Mouse (Mus musculus): Measurements from ENCODE around the gene Ints11. TPM values are rescaled to one million over a fixed set of nuclear protein-coding genes. Genes with fewer than 3 reads are reported as not detected.

Gene Ints11
- 10 to 100 TPM; 26.4 to 29.7 TPM for total RNA-seq (2021)
- long read RNA-seq, experiment 1, transcript Ints11-201 (17 exons, 2,368 nt), result major isoform, 41 of 50 reads
- long read RNA-seq, experiment 1, partial matches to known transcripts, result 2 of 50 reads
- long read RNA-seq, experiment 1, other reads (novel, unspliced or antisense), result 7 of 50 reads
- long read RNA-seq, experiment 2, transcript Ints11-201 (17 exons, 2,368 nt), result major isoform, 140 of 170 reads
- long read RNA-seq, experiment 2, partial matches to known transcripts, result 13 of 170 reads
- long read RNA-seq, experiment 2, other reads (novel, unspliced or antisense), result 17 of 170 reads

DNA sequence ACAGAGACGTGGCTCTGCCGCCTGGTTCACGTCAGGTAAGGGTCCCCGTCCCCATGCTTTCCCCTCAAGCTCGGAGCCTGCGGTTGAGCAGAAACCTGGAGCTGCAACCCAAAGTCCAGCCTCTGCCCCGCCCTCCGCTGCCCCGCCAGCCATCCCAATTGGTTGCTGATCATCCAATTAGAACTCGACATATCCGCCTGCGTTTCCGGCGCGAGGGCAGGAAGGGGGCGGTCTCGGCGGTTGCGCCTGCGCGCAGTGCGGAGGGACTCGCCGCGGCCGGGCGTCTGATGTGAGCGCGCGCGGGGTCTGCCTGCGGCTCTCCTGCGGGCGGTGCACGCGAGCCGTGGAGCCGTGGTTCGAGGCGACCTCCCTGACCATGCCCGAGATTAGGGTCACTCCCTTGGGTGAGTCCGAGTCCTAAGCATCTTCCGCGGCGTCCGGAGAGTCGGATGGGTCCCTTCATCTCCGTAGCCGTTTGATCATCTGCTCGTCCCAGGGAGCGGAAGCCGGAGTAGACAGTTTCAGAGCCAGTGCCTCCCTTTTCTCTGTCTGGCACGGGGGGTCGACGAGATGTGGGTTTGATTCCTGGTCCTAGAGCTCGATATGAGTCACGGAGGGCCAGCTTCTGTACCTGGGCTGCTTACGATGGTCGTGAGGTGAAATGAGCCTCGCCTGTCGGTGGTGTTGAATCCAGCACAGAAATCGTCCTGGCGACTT is at the start of gene Ints11, which contains the start of gene Cptp:
Gene Ints11 (plus strand): TSS at position 230 of the 717 bp plus-strand sequence.
Gene Cptp (minus strand): TSS at position 124 of the 717 bp plus-strand sequence.
- DNase-seq (ENCODE audit: low spot score in 2 of 2), result peak; percentile 95

DNA sequence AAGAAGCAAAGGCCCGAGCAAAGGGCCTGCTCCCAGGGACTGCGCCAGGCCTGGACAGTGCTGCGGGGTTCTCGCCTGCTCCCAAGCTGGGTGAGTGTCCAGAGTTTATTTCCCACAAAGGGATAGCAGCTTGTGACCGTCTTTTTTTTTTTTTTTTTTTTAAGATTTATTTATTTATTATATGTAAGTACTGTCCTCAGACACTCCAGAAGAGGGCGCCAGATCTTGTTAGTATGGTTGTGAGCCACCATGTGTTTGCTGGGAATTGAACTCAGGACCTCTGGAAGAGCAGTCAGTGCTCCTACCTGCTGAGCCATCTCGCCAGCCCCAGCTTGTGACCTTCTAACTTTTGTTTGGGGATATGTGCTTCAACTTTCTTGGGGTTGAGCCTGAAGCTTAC is 48.3 kb upstream of the Ints11 start:
- DNase-seq (ENCODE audit: low spot score in 2 of 2), result no peak

DNA sequence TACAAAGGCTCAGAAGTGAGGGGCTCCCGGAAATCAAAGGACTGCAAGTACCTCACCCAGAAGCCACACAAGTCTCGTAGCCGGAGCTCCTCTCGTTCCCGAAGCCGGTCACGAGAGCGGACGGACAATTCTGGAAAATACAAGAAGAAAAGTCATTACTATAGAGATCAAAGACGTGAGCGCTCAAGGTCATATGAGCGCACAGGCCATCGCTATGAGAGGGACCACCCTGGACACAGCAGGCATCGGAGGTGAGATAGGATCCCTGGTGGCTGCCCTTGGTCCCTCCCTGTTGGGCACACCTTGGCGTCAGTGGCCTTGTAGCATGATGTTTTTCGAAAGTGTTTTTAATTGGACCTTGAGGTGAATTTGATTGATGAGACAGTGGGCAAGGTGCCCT is 45.9 kb upstream of the Ints11 start:
- DNase-seq (ENCODE audit: low spot score in 2 of 2), result no peak

DNA sequence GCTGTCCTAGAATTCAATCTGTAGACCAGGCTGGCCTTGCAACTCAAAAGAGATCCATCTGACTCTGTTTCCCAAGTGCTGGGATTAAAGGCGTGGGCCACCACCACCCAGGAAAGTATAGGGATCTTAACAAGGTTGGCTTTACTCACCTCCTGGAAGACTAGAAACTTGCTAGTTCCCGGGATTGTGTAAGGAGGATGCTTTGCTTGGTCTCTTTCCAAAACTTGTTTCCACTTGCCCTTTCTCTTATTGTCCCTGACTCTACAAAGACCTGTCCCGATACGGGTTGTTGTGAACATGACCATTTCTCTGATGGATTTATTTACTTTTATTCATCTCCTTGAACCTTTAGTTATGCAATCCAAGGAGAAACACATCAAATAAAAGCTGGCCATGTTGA is 39.5 kb upstream of the Ints11 start:
- no peak for DNase-seq (ENCODE audit: low spot score in 2 of 2)

DNA sequence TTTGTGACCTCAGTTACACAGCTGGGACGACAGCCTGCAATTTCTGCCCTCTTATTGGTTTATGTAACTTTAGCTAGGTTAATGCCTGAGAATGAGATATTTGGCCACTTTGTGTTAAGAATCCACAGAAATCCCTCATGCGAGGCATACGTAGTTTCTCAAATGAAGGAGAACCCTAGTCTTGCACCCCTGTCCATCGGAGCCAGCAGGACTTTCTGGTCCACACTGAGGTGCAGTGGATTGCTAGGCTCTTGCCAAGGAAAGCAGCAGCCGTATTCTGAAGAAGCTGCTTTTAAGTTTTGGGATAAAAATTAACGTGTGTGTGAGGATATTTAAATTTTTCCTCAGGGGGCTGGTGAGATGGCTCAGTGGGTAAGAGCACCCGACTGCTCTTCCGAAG is 38.8 kb upstream of the Ints11 start:
- no peak for DNase-seq (ENCODE audit: low spot score in 2 of 2)

DNA sequence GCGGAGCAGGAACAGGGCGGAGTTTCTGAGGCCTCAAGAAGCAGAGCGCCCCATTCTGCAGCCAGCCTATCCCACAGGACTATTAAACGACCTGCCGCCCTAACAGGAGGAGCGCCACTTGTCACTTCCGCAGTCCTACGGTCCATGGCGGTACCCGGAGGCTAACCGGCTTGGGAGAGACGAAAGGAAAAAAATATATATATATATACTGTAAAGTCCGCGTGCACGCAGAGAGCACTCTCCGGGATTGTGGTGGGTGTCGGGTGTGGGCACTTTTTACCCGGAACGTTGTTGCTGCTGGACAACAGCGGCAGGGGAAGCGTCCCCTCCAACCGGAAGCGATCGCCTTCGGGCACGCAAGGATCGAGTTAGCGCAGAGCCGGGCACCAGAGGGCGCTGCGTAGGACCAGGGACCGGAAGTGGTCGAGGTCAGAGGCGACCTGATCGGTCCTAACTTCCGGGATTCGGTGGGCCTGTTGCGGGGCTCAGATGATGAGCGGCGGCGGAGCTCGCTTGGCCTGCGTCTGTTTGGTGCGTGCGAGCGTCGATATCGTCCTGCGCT is 38.1 kb upstream of the Ints11 start, which contains the start of gene Aurkaip1:
Gene Aurkaip1 (plus strand): TSS at position 68 of the 562 bp plus-strand sequence.
- peak; percentile 90 to 97 for DNase-seq (ENCODE audit: low spot score in 2 of 2)

DNA sequence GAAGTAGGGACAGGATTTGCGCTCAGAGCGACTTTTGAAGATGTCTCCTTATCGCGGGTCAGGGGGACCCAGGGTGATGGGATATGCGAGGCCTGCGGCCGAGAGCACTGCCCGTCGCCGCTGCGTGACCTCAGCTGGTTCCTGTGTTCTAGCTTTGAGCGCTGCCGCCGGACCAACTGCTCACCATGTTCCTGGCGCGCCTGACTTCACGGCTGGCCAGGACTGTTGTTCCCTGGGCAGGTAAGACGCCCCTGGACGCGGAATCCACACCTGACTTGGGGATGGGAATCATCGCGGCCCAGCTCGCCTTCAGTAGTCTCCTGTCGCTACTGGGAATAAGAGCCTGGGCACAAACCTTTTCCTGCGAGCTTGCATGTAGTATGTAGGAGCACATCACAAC is 37.5 kb upstream of the Ints11 start:
- DNase-seq (ENCODE audit: low spot score in 2 of 2), result no peak

DNA sequence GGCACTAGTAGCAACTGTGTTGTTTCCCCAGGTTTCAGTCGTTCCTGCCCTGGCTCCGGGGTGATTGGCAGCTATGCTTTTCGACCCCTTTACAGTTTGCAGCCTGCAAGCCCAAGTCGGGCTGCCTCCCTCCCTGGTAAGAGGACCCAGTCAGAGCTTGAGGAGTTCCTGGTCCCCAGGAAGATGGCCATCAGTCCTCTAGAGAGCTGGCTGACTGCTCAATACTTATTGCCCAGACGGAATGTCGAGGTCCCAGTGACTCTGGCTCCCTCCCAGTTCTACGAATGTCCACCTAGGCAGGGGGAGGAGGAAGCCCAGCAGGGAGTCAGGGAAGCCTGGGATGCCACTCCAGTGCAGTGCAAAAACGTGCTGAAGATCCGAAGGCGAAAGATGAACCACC is 37.0 kb upstream of the Ints11 start:
- peak in 1 of 2 experiments; percentile 25 for DNase-seq (ENCODE audit: low spot score in 2 of 2)

DNA sequence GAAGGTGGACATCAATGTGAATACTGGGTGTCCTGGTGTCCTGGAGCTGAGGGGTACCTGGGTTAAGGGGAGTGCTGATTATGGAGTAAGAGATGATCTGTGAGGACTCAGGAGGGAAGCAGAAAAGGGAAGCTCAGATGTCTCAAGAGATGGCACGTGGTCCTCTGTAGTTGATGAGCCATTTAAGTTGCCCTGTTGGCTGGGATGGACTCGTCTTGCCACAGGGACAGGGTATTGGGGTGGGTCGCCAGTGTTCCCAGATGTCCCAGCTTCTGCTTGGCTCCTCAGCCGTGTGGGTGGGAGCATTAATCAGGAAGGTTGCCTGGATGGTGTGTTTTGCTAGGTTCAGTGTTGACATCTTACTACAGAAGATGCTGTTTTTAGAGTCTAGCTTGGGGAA is 36.1 kb upstream of the Ints11 start:
- DNase-seq (ENCODE audit: low spot score in 2 of 2), result peak in 1 of 2 experiments; percentile 21

DNA sequence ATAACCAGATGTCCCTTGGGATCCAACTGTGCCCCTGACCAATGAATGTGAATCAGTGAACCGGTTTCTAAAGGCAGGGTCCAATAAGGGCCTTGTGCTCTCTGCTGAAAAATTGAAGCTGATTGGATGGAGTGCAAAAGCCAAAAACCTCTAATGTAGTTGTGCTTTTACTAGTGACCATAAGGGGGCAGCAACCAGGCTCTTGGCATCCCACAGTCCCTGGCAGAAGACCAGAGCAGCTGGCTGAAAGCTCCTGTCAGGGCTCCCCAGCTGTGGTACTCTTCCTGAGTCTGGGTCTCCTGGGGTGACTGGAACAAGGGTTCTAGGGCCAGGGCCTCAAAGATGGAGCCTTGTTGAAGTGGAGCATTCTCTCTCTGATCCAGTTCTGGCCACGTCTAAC is 35.5 kb upstream of the Ints11 start:
- peak; percentile 64 to 67 for DNase-seq (ENCODE audit: low spot score in 2 of 2)

DNA sequence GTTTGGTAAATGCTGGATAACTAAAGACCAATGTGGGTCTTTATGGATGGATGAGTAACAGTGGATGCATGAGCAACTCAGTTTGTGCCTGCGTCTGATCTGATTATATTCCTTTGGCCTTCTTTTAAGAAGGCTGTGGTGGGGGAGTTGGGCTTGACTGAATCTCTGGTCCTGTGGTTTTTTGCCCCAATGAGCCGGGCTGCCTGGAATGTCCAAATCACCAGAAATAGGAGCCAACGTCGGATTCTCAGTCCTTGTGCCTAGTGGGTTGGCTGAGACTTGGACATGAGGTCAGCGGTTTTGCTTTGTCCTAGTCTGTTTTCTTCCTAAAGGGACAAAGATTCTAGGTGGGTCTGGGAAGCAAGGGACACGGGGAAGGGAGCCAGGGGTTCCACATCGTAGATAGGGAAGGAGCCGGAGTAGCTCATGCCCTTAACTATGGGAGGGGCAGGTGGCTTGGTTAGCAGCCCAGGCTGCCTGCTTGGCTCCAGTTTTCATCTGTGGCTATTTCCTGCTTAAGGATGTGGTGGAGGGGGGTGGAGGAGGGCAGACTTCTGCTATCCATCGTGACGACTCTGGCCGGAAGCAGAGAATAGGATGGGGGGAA is 31.8 kb upstream of the Ints11 start:
- DNase-seq (ENCODE audit: low spot score in 2 of 2), result peak in 1 of 2 experiments; percentile 25

DNA sequence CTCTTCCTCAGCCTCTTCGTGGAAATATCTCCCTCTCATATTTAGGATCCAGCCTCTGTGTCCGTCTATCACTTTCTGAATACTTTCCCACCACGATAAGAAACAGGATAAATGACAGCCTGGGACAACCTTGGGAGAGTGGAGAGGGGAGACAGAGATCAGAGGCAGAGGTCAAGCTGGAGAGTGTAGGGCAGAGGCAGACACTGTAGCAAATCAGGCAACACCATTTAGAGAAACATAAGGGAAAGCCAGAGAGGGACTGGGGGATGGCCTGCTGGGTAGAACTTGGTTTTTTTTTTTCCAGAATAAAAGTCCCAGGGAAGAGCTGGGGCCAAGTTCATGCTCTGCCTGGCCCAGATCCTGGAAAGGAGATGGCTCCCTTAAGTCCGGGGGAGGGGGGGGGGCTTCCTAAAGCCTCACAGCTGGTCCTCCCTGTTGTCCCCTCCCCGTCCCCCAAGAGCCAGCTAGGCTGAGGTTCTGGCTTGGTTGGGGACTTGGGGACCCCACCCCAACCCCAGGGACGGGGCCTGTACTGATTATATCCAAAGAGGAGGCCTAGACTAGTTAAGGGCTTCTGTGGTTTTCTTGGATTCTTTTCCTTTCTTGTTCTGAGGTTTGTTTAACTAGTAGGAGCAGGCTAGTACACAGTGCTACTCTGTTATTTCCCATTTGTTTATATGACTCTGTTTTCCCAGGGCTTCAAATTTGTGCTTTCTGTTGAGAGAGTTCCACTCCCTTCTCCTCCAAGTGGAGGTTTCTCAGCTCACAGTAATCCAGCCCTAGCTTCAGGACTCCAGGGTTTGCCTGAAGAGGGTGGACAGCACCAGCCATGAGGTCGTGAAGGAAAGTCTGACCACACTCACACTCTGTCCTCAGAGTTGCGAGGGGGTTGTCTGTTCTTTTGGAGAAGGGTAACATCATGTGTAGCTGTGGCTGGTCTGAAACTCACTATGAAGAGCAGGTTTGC is 30.9 kb upstream of the Ints11 start:
- peak in 1 of 2 experiments; percentile 20 for DNase-seq (ENCODE audit: low spot score in 2 of 2)

DNA sequence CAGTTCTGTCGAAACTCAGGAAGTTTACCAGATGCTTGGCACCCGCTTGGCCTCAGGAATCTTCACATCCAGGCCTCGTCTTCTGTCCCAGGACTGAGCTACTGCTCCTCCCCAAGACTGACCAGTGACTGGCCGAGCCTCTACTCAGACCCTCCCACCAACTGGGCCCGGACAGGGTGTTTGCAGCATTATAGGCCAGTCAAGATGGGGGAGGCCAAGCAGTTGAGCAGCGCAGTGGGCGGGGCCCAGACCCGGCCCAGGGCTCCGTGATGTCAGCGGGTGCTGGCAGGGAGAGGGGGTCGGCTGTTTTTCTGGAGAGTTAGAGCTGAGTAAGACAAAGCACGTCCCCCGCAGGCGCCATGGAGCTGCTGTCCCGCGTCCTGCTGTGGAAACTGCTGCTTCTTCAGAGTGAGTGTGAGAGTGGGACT is 29.8 kb upstream of the Ints11 start, which contains the start of gene Mxra8:
Gene Mxra8 (plus strand): TSS at position 198 of the 428 bp plus-strand sequence.
- peak; percentile 59 to 64 for DNase-seq (ENCODE audit: low spot score in 2 of 2)

DNA sequence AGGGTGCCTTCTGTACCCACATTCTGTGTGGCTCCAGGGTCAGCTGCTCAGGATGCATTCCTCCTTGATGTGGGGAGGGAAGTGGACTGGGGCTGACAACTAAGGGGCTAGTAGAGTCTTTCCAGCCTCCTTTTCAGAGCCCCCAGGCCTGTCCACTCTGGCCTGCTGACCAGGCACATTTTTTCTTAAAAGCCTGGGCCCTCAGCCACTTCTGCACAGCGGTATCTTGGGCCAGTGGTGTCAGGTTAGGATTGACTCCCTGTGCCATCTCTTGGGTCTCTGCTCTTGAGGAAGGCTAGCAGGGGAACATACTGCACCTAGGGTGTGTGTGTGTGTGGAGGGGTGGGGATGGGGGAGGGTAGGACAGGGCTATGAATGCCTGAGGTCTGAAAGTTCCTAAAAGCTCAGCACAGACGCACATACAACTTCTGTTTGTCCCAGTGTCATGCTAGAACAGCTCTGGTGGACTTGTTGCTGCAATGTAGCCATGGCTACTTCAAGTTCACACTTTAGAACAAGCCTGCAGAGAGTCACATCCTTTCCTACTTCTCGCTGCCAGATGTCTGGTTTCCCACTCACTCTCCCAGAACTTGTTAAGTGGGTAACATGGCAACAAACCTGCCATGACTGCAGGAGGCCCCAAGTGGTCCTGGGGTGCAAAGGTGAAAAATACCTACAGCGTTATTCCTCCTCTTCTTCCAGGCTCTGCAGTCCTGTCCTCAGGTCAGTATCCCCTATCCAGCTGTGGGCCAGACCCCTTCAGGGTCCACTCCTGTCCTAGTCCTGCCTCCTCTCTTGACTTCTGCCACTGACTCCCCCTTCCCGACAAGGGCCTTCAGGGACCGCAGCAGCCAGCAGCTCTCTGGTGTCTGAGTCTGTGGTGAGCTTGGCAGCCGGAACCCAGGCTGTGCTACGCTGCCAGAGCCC is 29.0 kb upstream of the Ints11 start:
- no peak for DNase-seq (ENCODE audit: low spot score in 2 of 2)

DNA sequence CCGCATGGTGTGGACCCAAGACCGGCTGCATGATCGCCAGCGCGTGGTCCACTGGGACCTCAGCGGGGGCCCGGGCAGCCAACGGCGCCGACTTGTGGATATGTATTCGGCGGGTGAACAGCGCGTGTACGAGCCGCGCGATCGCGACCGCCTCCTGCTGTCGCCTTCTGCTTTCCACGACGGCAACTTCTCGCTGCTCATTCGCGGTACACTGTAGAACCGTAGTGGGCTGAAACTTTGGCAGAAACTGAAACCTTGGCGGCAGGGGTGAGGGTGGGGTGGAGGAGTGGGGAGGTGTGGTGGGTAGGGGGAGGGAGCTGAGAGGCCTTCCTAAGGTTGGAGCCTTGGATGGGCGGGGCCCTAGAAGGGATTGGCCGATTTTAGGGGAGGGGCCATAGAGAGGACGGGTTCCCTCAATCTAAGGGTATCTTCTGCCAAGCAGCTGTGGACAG is 28.3 kb upstream of the Ints11 start:
- peak; percentile 58 to 62 for DNase-seq (ENCODE audit: low spot score in 2 of 2)

DNA sequence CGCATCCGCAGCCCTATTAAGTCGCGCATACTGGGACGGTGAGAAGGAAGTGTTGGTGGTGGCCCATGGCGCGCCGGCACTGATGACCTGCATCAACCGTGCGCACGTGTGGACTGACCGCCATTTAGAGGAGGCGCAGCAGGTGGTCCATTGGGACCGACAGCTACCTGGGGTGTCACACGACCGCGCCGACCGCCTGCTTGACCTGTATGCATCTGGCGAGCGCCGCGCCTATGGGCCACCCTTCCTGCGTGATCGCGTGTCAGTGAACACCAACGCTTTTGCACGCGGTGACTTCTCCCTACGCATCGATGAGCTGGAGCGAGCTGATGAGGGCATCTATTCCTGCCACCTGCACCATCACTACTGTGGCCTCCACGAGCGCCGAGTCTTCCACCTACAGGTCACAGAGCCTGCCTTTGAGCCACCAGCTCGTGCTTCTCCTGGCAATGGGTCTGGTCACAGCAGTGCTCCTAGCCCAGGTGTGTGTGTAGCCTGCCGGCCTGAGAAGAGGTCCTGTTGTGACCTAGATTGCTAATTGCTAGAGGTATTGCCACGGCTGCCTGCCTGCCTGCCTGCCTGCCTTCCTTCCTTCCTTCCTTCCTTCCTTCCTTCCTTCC is 27.6 kb upstream of the Ints11 start:
- peak in 1 of 2 experiments; percentile 28 for DNase-seq (ENCODE audit: low spot score in 2 of 2)

DNA sequence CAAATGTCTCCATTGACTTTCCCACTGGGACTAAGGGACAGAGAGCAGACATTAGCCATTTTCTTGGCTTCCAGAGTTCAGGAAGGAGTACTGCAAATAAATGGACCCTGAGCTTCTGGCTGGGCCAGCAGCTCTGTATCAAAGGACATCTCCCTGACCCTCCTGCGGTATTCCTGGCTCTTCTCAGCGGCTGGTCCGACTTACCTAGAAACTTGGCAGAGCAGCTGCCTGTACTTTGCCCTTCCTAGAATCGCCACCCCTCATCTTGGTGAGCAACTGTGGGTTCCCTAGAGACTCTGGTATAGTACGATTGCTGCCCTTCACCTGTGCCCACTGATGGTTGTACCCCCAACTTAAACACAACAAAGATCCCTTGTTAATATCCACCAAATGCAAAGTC is 26.1 kb upstream of the Ints11 start:
- DNase-seq (ENCODE audit: low spot score in 2 of 2), result peak in 1 of 2 experiments; percentile 15

DNA sequence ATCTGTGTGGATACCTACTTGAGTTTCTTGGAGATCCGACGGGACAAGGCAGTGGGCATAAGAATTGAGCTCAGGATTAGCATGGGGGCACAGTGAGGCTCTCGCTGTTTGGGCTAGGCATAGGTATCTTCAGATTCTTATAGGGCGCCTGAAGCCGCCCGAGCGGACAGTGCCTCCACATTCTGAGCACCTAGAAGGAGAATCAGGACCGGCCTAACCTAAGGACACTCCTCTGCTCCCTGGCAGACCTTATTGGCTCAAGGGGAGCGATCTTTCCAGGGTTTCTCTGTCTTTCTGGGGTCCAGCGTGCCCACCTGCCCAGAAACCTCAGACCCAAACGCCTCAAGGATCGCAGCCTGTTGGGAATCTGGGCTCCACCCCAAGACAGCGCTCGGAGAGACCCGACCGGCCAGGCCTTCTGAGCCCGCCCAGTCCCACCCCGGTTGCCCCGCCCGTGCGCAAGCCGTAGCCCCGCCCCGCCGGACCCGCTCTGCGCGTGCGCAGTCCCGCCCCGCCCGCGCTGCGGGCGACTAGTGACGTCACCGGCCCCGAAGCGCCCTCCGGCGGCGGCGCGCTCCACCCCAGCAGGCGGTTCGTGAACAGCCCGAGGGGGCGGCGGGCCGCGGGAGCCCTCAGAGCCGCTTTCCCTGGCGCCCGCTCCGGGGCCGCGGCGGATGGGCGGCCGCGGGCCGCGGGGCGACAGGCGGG is 22.3 kb upstream of the Ints11 start, which contains the start of gene Dvl1:
Gene Dvl1 (plus strand): TSS at position 532 of the 708 bp plus-strand sequence.
- DNase-seq (ENCODE audit: low spot score in 2 of 2), result peak; percentile 99 to 100

All from adrenal gland, adult 18-20 months (tissue).